Mouse (Mus musculus) heart, postnatal 0 days (tissue): ENCODE measurements around the gene Ttpal. TPM values are rescaled to one million over a fixed set of nuclear protein-coding genes. Genes with fewer than 3 reads are reported as not detected.
"Not testable (repeated sequence)": the region's sequence is repeated elsewhere in the genome, so short reads cannot be mapped to it uniquely, and the experiment has no call there.

Source experiments
- ATAC-seq: fragments of 200-750 bp; cut with Nextera tagmentation; 2 replicates; pipeline ENCODE4 v1.8.0; 2017; ENCODE audit warnings: low read depth, moderate number of reproducible peaks, moderate library complexity; ENCODE audit not compliant: insufficient read depth
- DNase-seq: peaks from one replicate; pipeline ENCODE4 v3.0.0-alpha.2; 2016; ENCODE audit warnings: low spot score
- H3K27ac ChIP-seq: fragments of 300-500 bp; sonication (generic); 2 replicates; pipeline ENCODE4 v1.5.1; 2014; ENCODE audit warnings: low read depth, mild to moderate bottlenecking
- H3K27me3 ChIP-seq: fragments of 300-500 bp; sonication (generic); 2 replicates; pipeline ENCODE4 v1.6.1; 2014; ENCODE audit warnings: low read length, mixed read lengths; ENCODE audit not compliant: control insufficient read depth, insufficient read depth
- H3K36me3 ChIP-seq: fragments of 300-500 bp; sonication (generic); replicated peaks from 2 replicates; pipeline ENCODE4 v1.6.1; 2014; ENCODE audit warnings: low read length, mixed read lengths; ENCODE audit not compliant: control insufficient read depth, insufficient read depth
- H3K4me1 ChIP-seq: fragments of 300-500 bp; sonication (generic); 2 replicates; pipeline ENCODE4 v1.6.1; 2014; ENCODE audit warnings: antibody characterized with exemption; ENCODE audit not compliant: control insufficient read depth, insufficient read depth
- H3K4me2 ChIP-seq: fragments of 300-500 bp; sonication (generic); 2 replicates; pipeline ENCODE4 v1.6.1; 2014; ENCODE audit warnings: low read depth, mild to moderate bottlenecking, low read length, moderate library complexity
- H3K4me3 ChIP-seq: fragments of 300-500 bp; sonication (generic); 2 replicates; pipeline ENCODE4 v1.5.1; 2014; ENCODE audit warnings: low read depth, low read length
- H3K9ac ChIP-seq: fragments of 300-500 bp; sonication (generic); replicated peaks from 2 replicates; pipeline ENCODE4 v1.6.1; 2014; ENCODE audit warnings: low read depth, low read length, mixed read lengths
- H3K9me3 ChIP-seq: fragments of 300-500 bp; sonication (generic); replicated peaks from 2 replicates; pipeline ENCODE4 v1.6.1; 2016; ENCODE audit warnings: low read length; ENCODE audit not compliant: control insufficient read depth
- CTCF ChIP-seq: IDR thresholded peaks from 2 replicates; pipeline ENCODE4 v1.5.1; 2016; ENCODE audit warnings: antibody characterized with exemption, control low read depth, low read depth
- EP300 ChIP-seq: IDR thresholded peaks from 2 replicates; pipeline ENCODE4 v1.6.1; 2016; ENCODE audit warnings: antibody characterized with exemption, low read depth
- WGBS: fragments of 180-500 bp; shearing (Covaris S2); extraction: QIAGEN DNeasy Blood & Tissue Kit; methylation state at CpG from one replicate; pipeline ENCODE4 v1.1.7; 2014; 5-methylcytosine and 5-hydroxymethylcytosine counted together
- polyA plus RNA-seq: library from polyadenylated mRNA; unstranded; fragments of >200 nt; fragmentation: Nextera tagmentation; extraction: Ambion mirVana; gene quantifications from 2 replicates; pipeline ENCODE4 v1.2.1, GENCODE M21; 2015
- total RNA-seq: library from RNA; depleted of rRNA; stranded (reverse); fragments of >200 nt; gene quantifications from 2 replicates; pipeline ENCODE4 v1.2.3, GENCODE M21; 2014; ENCODE audit warnings: low replicate concordance

The Ttpal gene
- total and polyA plus RNA-seq, 2 experiments from 2014 or later: 8.8 to 58.3 TPM

- no peak overlapping the region for H3K27ac ChIP-seq
- DNase-seq (no peak), ATAC-seq (no peak)
- H3K9me3 ChIP-seq: no peaks in the 10 kb centered on the region
- H3K9ac ChIP-seq: no peak overlapping the region
- 79% methylated on average over 5 of the region's 5 CpGs for WGBS
- H3K27me3 ChIP-seq: no peaks in the 10 kb centered on the region
- H3K36me3 ChIP-seq: no peaks in the 10 kb centered on the region
- TF ChIP-seq EP300: no peak
- no peak overlapping the region for H3K4me2 ChIP-seq
- H3K4me3 ChIP-seq: no peak overlapping the region
- peaks cover 25% of the 10 kb centered on the region for H3K4me1 ChIP-seq
Measured at GRCm38 (mm10) chr2:163646461-163647080, 44.5 kb downstream of the Ttpal start.

- H3K4me3 ChIP-seq, H3K27me3 ChIP-seq, H3K27ac ChIP-seq, ATAC-seq, H3K9me3 ChIP-seq, DNase-seq, H3K9ac ChIP-seq, H3K4me2 ChIP-seq, H3K4me1 ChIP-seq, H3K36me3 ChIP-seq: not testable (repeated sequence)
- WGBS: 95% methylated on average over 8 of the region's 12 CpGs
Measured at GRCm38 (mm10) chr2:163655699-163656098, 53.6 kb downstream of the Ttpal start.

- 80% methylated on average over 2 of the region's 2 CpGs for WGBS
- no peak overlapping the region for H3K27ac ChIP-seq
- H3K4me3 ChIP-seq: no peak overlapping the region
- no peak overlapping the region for H3K4me2 ChIP-seq
- no peak for TF ChIP-seq EP300
- TF ChIP-seq CTCF: no peak
- H3K9me3 ChIP-seq: no peaks in the 10 kb centered on the region
- ATAC-seq: no peak
- peaks cover 22% of the 10 kb centered on the region for H3K4me1 ChIP-seq
- H3K9ac ChIP-seq: no peak overlapping the region
- no peaks in the 10 kb centered on the region for H3K36me3 ChIP-seq
- no peak for DNase-seq
- no peaks in the 10 kb centered on the region for H3K27me3 ChIP-seq
Measured at GRCm38 (mm10) chr2:163657486-163657885, 55.4 kb downstream of the Ttpal start.

- TF ChIP-seq EP300 (no peak), CTCF (0 out of 2 replicates have a peak, but pooled peaks have one; percentile 11)
- peak within 1 kb of the TSS; percentile 75 for H3K4me3 ChIP-seq
- H3K9ac ChIP-seq: peak within 1 kb of the TSS; percentile 71
- DNase-seq (peak; percentile 86), ATAC-seq (peak; percentile 90)
- no peaks in the 10 kb centered on the region for H3K36me3 ChIP-seq
- peak within 1 kb of the TSS; percentile 65 for H3K4me2 ChIP-seq
- H3K27ac ChIP-seq: peak within 1 kb of the TSS; percentile 84
- H3K4me1 ChIP-seq: peaks cover 26% of the 10 kb centered on the region
- 2% methylated on average over 70 of the region's 71 CpGs for WGBS
- no peaks in the 10 kb centered on the region for H3K27me3 ChIP-seq
- no peaks in the 10 kb centered on the region for H3K9me3 ChIP-seq
Measured at GRCm38 (mm10) chr2:163657975-163658886, 56.1 kb downstream of the Ttpal start, which contains the start of gene Pkig. Pkig (plus strand) TSS chr2:163658386.

GRCm38 (mm10) chr2:163658941-163659340, 56.8 kb downstream of the Ttpal start:
- 1% methylated on average over 8 of the region's 8 CpGs for WGBS
- peak overlapping the region; percentile 75 for H3K4me3 ChIP-seq
- DNase-seq (no peak), ATAC-seq (no peak)
- TF ChIP-seq EP300: no peak
- no peak for TF ChIP-seq CTCF
- H3K4me2 ChIP-seq: peak overlapping the region; percentile 65
- no peaks in the 10 kb centered on the region for H3K27me3 ChIP-seq
- peak overlapping the region; percentile 71 for H3K9ac ChIP-seq
- H3K9me3 ChIP-seq: no peaks in the 10 kb centered on the region
- H3K36me3 ChIP-seq: no peaks in the 10 kb centered on the region
- H3K27ac ChIP-seq: peak overlapping the region; percentile 84
- peaks cover 28% of the 10 kb centered on the region for H3K4me1 ChIP-seq
